Mouse (Mus musculus) kidney, postnatal 0 days (tissue): ENCODE data around the gene Apoc1. TPM values are rescaled to one million over a fixed set of nuclear protein-coding genes. Genes with fewer than 3 reads are reported as not detected.
"Not testable (repeated sequence)": the region's sequence is repeated elsewhere in the genome, so short reads cannot be mapped to it uniquely, and the experiment has no call there.

ENCODE experiments used
- ATAC-seq: fragments of 200-750 bp; cut with Nextera tagmentation; replicated peaks from 2 replicates; pipeline ENCODE4 v1.8.0; 2017; ENCODE audit warnings: low read depth, moderate number of reproducible peaks, moderate TSS enrichment, moderate library complexity; ENCODE audit not compliant: low FRiP score
- DNase-seq: peaks from one replicate; pipeline ENCODE4 v3.0.0-alpha.2; 2016; ENCODE audit warnings: low spot score
- H3K27ac ChIP-seq: fragments of 300-500 bp; sonication (generic); 2 replicates; pipeline ENCODE4 v1.5.1; 2014; ENCODE audit warnings: mild to moderate bottlenecking
- H3K27me3 ChIP-seq: fragments of 300-500 bp; sonication (generic); 2 replicates; pipeline ENCODE4 v1.6.1; 2014; ENCODE audit warnings: low read length, mixed read lengths; ENCODE audit not compliant: insufficient read depth
- H3K36me3 ChIP-seq: fragments of 300-500 bp; sonication (generic); 2 replicates; pipeline ENCODE4 v1.6.1; 2014; ENCODE audit warnings: low read length, mixed read lengths; ENCODE audit not compliant: insufficient read depth
- H3K4me1 ChIP-seq: fragments of 300-500 bp; sonication (generic); replicated peaks from 2 replicates; pipeline ENCODE4 v1.6.1; 2014; ENCODE audit warnings: antibody characterized with exemption, low read length, mixed read lengths; ENCODE audit not compliant: insufficient read depth
- H3K4me2 ChIP-seq: fragments of 300-500 bp; sonication (generic); 2 replicates; pipeline ENCODE4 v1.6.1; 2014; ENCODE audit warnings: mild to moderate bottlenecking, low read length, moderate library complexity, mixed read lengths
- H3K4me3 ChIP-seq: fragments of 300-500 bp; sonication (generic); replicated peaks from 2 replicates; pipeline ENCODE4 v1.5.1; 2014; ENCODE audit warnings: low read depth, low read length
- H3K9ac ChIP-seq: fragments of 300-500 bp; sonication (generic); 2 replicates; pipeline ENCODE4 v1.6.1; 2014; ENCODE audit warnings: low read depth, low read length
- H3K9me3 ChIP-seq: fragments of 300-500 bp; sonication (generic); replicated peaks from 2 replicates; pipeline ENCODE4 v1.6.1; 2016; ENCODE audit warnings: low read length, inconsistent platforms, mixed read lengths
- CTCF ChIP-seq: IDR thresholded peaks from 2 replicates; pipeline ENCODE4 v1.5.1; 2016; ENCODE audit warnings: antibody characterized with exemption, low read depth, mild to moderate bottlenecking, moderate library complexity
- WGBS: fragments of 180-500 bp; shearing (Covaris S2); extraction: QIAGEN DNeasy Blood & Tissue Kit; methylation state at CpG from one replicate; pipeline ENCODE4 v1.1.7; 2014; 5-methylcytosine and 5-hydroxymethylcytosine counted together
- polyA plus RNA-seq: library from polyadenylated mRNA; unstranded; fragments of >200 nt; fragmentation: Nextera tagmentation; extraction: Ambion mirVana; gene quantifications from 2 replicates; pipeline ENCODE4 v1.2.1, GENCODE M21; 2015

The Apoc1 gene
- polyA plus RNA-seq, 1 experiment from 2014 or later: 48.4 TPM

DNA sequence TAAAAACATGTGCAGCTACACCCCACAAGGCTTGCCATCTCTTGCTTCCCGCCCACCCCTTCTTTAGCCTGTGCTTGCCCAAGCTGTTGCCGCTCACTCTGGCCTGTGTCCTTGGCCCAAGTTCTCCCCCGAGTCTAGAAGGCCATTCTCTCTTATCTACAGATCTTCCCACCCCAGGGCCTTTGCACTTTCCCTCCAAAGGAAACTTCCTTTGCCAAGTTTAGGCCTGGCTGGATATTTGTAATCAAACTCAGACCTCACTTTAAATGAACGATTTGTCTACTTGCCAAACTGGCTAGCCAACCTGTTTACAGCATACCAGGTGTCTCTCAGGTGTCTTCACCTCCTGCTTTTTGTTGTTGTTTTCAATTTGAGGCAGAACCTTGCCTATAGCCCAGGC is 1.6 kb downstream of the Apoc1 start:
- Histone ChIP-seq H3K9ac (no peak overlapping the region), H3K4me2 (no peak overlapping the region), H3K4me3 (no peak overlapping the region), H3K27ac (no peak overlapping the region), H3K27me3 (no peaks in the 10 kb centered on the region), H3K36me3 (no peaks in the 10 kb centered on the region), H3K9me3 (no peaks in the 10 kb centered on the region), H3K4me1 (peaks cover 5% of the 10 kb centered on the region)
- DNase-seq (no peak), ATAC-seq (no peak)
- 82% methylated on average over 4 of the region's 4 CpGs for WGBS
- TF ChIP-seq CTCF: no peak

GRCm38 (mm10) chr7:19688611-19689010 is 3.8 kb downstream of the Apoc1 start:
- ATAC-seq (no peak), DNase-seq (no peak)
- Histone ChIP-seq H3K9me3 (no peaks in the 10 kb centered on the region), H3K4me3 (no peak overlapping the region), H3K27me3 (no peaks in the 10 kb centered on the region), H3K4me2 (no peak overlapping the region), H3K27ac (no peak overlapping the region), H3K4me1 (peaks cover 5% of the 10 kb centered on the region), H3K9ac (no peak overlapping the region), H3K36me3 (no peaks in the 10 kb centered on the region)
- no peak for TF ChIP-seq CTCF
- WGBS: 93% methylated on average over 2 of the region's 2 CpGs

DNA sequence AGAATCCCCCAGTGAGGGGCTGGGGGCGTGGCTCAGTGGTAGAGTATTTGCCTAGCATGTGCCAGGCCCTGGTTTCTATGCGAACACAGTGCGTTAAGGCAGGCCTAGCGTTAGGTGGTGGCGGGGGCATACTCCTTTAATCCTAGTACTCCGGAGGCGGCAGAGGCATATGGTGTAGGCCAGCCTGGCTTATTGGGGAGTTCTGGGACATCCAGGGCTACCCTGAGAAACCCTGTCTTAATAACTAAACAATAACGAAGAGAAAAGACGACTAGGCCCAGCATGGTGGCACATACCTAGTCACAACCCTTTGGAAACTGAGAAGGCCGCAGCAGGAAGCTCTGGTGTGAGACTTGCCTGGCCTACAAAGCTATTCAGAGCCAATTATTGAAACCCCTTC is 4.4 kb downstream of the Apoc1 start:
- Histone ChIP-seq H3K27me3 (no peaks in the 10 kb centered on the region), H3K36me3 (no peaks in the 10 kb centered on the region), H3K4me3 (no peak overlapping the region), H3K9me3 (no peaks in the 10 kb centered on the region), H3K4me2 (no peak overlapping the region), H3K9ac (no peak overlapping the region), H3K4me1 (peaks cover under 1% of the 10 kb centered on the region), H3K27ac (no peak overlapping the region)
- TF ChIP-seq CTCF: no peak
- DNase-seq (no peak), ATAC-seq (no peak)
- 92% methylated on average over 10 of the region's 10 CpGs for WGBS

GRCm38 (mm10) chr7:19686927-19687583 is 5.4 kb downstream of the Apoc1 start:
- H3K27me3 ChIP-seq, H3K4me3 ChIP-seq, H3K9me3 ChIP-seq, H3K36me3 ChIP-seq, H3K9ac ChIP-seq, H3K4me2 ChIP-seq, H3K4me1 ChIP-seq, DNase-seq, H3K27ac ChIP-seq: not testable (repeated sequence)
- WGBS: 64% methylated on average over 8 of the region's 8 CpGs
- peak; percentile 5; the same call in 1 of the 2 replicates for TF ChIP-seq CTCF
- ATAC-seq: 0 out of 2 replicates have a peak, but pooled peaks have one; percentile 15

GRCm38 (mm10) chr7:19686521-19686920 is 5.9 kb downstream of the Apoc1 start:
- Histone ChIP-seq H3K4me1 (no peaks in the 10 kb centered on the region), H3K9ac (no peak overlapping the region), H3K9me3 (no peaks in the 10 kb centered on the region), H3K36me3 (no peaks in the 10 kb centered on the region), H3K27ac (no peak overlapping the region), H3K27me3 (no peaks in the 10 kb centered on the region), H3K4me3 (no peak overlapping the region), H3K4me2 (no peak overlapping the region)
- 83% methylated on average over 6 of the region's 6 CpGs for WGBS
- TF ChIP-seq CTCF: no peak
- DNase-seq: no peak
- ATAC-seq: 0 out of 2 replicates have a peak, but pooled peaks have one; percentile 14

DNA sequence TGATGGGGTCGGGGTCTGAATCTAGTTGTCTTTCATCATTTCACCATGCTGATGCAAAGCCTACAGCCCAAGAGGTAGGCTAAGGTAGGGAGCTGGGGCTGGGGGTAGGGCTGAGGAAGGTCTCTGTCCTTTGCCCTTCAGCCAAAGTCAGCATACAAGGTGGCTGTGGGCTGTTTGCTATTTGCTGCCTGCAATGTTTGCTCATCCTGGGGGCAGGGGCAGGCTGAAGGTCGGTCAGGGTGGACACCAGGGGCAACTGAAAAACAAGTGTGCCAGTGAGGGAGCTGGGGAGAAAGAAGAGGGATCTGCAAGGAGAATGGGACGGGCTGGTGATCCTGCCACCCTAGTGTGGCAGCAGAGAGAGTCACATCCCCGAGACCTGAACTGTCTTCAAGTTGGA is 7.1 kb downstream of the Apoc1 start:
- Histone ChIP-seq H3K4me2 (no peak overlapping the region), H3K36me3 (no peaks in the 10 kb centered on the region), H3K4me3 (no peak overlapping the region), H3K9me3 (no peaks in the 10 kb centered on the region), H3K27ac (no peak overlapping the region), H3K4me1 (no peaks in the 10 kb centered on the region), H3K27me3 (no peaks in the 10 kb centered on the region), H3K9ac (no peak overlapping the region)
- ATAC-seq: no peak
- TF ChIP-seq CTCF: no peak
- 60% methylated on average over 4 of the region's 4 CpGs for WGBS
- no peak for DNase-seq

DNA sequence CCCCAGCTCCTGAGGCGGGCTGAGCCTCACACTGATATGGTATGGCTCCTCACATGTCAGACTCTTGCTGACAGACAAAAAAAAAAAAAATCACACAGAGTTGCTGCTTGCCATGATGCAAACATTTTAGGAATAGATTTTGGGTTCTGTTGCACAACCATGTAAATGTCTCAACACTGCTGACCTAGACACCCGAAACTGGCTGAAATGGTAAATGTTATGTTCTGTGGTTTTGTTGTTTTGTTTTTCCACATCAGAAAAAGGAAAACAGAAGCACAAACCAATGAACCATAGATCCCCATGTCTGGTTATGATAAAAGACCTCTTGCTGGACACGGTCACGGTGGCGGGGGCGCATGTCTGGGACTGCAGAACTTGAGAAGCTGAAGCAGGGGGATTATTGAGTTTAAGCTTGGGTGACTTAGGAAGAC is 8.7 kb downstream of the Apoc1 start:
- Histone ChIP-seq H3K4me1 (no peaks in the 10 kb centered on the region), H3K27ac (no peak overlapping the region), H3K36me3 (no peaks in the 10 kb centered on the region), H3K9ac (no peak overlapping the region), H3K4me3 (no peak overlapping the region), H3K27me3 (no peaks in the 10 kb centered on the region), H3K4me2 (no peak overlapping the region), H3K9me3 (no peaks in the 10 kb centered on the region)
- WGBS: 69% methylated on average over 6 of the region's 6 CpGs
- ATAC-seq: no peak
- no peak for TF ChIP-seq CTCF
- no peak for DNase-seq
